Comparison of ENCODE assay signal across 26 mouse cellular contexts in genomic region chr2:44449471-44449870, GRCm38 (mm10).
A peak's percentile ranks its signal among the peaks of the same experiment; 100 is the strongest.
DNase-seq lines count a peak whose midpoint lies in the region; ATAC-seq and TF ChIP-seq lines count a peak whose summit lies in the region.
"Had no signal": no experiment of that assay in that cellular context is flagged by ENCODE, and none has a peak within 500 bp of the region (broad histone marks: within the 10 kb centered on the region; RNA-seq: fewer than 3 reads in every experiment).

No protein-coding gene starts in this region.

- no peaks in the 10 kb centered on the region for H3K9me3 ChIP-seq in forebrain, embryonic 11.5 days (ENCODE audit: control insufficient read depth, low read length)
- H3K9me3 ChIP-seq in forebrain, postnatal 0 days (ENCODE audit: low read length): no peaks in the 10 kb centered on the region
- no peaks in the 10 kb centered on the region for H3K9me3 ChIP-seq in hindbrain, embryonic 10.5 days
- H3K9me3 ChIP-seq in hindbrain, embryonic 13.5 days: no peaks in the 10 kb centered on the region
- H3K9me3 ChIP-seq in midbrain, embryonic 11.5 days (ENCODE audit: control insufficient read depth, low read length): no peaks in the 10 kb centered on the region
- no peaks in the 10 kb centered on the region for H3K9me3 ChIP-seq in midbrain, embryonic 15.5 days
- H3K9me3 ChIP-seq: forebrain, embryonic 10.5 days; G1E had no signal

- ATAC-seq in forebrain, embryonic 11.5 days (replicated peaks; ENCODE audit: low FRiP score): peak; percentile 87
- no peak for ATAC-seq in forebrain, postnatal 0 days
- ATAC-seq in hindbrain, embryonic 13.5 days (ENCODE audit: low FRiP score): no peak
- ATAC-seq in midbrain, embryonic 11.5 days (ENCODE audit: low FRiP score): peak; percentile 96
- no peak for ATAC-seq in midbrain, embryonic 15.5 days (replicated peaks)
- ATAC-seq in CD4-positive, CD25-positive, alpha-beta regulatory T cell, adult 4 months: no peak
- ATAC-seq: activated CD4-positive, CD25-positive, alpha-beta regulatory T cell, adult 4 months; hindbrain, postnatal 0 days; inflammation-experienced regulatory T-cells, adult 6 months; Patski had no signal

- H3K4me3 ChIP-seq in forebrain, embryonic 11.5 days (ENCODE audit: low read depth, low read length): no peak overlapping the region
- no peak overlapping the region for H3K4me3 ChIP-seq in forebrain, postnatal 0 days (ENCODE audit: low read depth, low read length)
- no peak overlapping the region for H3K4me3 ChIP-seq in hindbrain, embryonic 10.5 days
- no peak overlapping the region for H3K4me3 ChIP-seq in hindbrain, embryonic 13.5 days
- H3K4me3 ChIP-seq in midbrain, embryonic 11.5 days (ENCODE audit: low read depth, low read length): no peak overlapping the region
- no peak overlapping the region for H3K4me3 ChIP-seq in midbrain, embryonic 15.5 days
- H3K4me3 ChIP-seq: forebrain, embryonic 10.5 days; gastrocnemius, adult 2 months had no signal

- H3K9ac ChIP-seq in forebrain, embryonic 11.5 days (ENCODE audit: low read length): no peak overlapping the region
- no peak overlapping the region for H3K9ac ChIP-seq in forebrain, postnatal 0 days
- no peak overlapping the region for H3K9ac ChIP-seq in hindbrain, embryonic 13.5 days
- H3K9ac ChIP-seq in midbrain, embryonic 11.5 days (ENCODE audit: low read length): no peak overlapping the region
- H3K9ac ChIP-seq in midbrain, embryonic 15.5 days: no peak overlapping the region
- H3K9ac ChIP-seq: hindbrain, embryonic 14.5 days had no signal

- no peak overlapping the region for H3K4me2 ChIP-seq in forebrain, embryonic 11.5 days (ENCODE audit: low read depth, low read length, severe bottlenecking)
- H3K4me2 ChIP-seq in forebrain, postnatal 0 days (ENCODE audit: low read depth): no peak overlapping the region
- no peak overlapping the region for H3K4me2 ChIP-seq in hindbrain, embryonic 13.5 days
- no peak overlapping the region for H3K4me2 ChIP-seq in midbrain, embryonic 11.5 days
- no peak overlapping the region for H3K4me2 ChIP-seq in midbrain, embryonic 15.5 days
- H3K4me2 ChIP-seq: heart, embryonic 11.5 days; hindbrain, embryonic 14.5 days had no signal

- H3K27ac ChIP-seq in forebrain, embryonic 11.5 days (ENCODE audit: low read depth, low read length): no peak overlapping the region
- no peak overlapping the region for H3K27ac ChIP-seq in forebrain, postnatal 0 days (ENCODE audit: low read depth, low read length)
- H3K27ac ChIP-seq in hindbrain, embryonic 10.5 days: peak overlapping the region; percentile 16; the same call in 1 of the 2 replicates
- H3K27ac ChIP-seq in hindbrain, embryonic 13.5 days: no peak overlapping the region
- H3K27ac ChIP-seq in midbrain, embryonic 11.5 days (ENCODE audit: low read depth, low read length): no peak overlapping the region; the same call in 1 of the 2 replicates
- no peak overlapping the region for H3K27ac ChIP-seq in midbrain, embryonic 15.5 days
- H3K27ac ChIP-seq: forebrain, embryonic 10.5 days; gastrocnemius, adult 2 months; hindbrain, embryonic 14.5 days; hindbrain, postnatal 0 days had no signal

- no peak for TF ChIP-seq CTCF in forebrain, postnatal 0 days (IDR thresholded peaks at IDR 0.05; ENCODE audit: low read depth)

- no peak for DNase-seq in forebrain, embryonic 11.5 days (ENCODE audit: low spot score)
- DNase-seq in forebrain, postnatal 0 days: no peak
- DNase-seq in hindbrain, embryonic 10.5 days (ENCODE audit: low spot score): no peak
- no peak for DNase-seq in midbrain, embryonic 11.5 days (ENCODE audit: low spot score, missing footprints)
- peak; percentile 25 for DNase-seq in R1 (ENCODE audit: low read depth, low spot score)
- DNase-seq: adrenal gland, adult 8-10 months; adrenal gland, postnatal 25 days; cerebellum, adult 18-20 months; cerebellum, adult 9-10 months; cerebellum, postnatal 14 days; gastrocnemius, adult 2 months; gastrocnemius, postnatal 14 days; heart, adult 11 months; kidney, adult 11 months had no signal

- no peaks in the 10 kb centered on the region for H3K27me3 ChIP-seq in forebrain, embryonic 11.5 days (ENCODE audit: control insufficient read depth, insufficient read depth, low read length)
- H3K27me3 ChIP-seq in forebrain, postnatal 0 days (ENCODE audit: insufficient read depth, low read length): no peaks in the 10 kb centered on the region
- no peaks in the 10 kb centered on the region for H3K27me3 ChIP-seq in hindbrain, embryonic 10.5 days (ENCODE audit: insufficient read depth, poor library complexity, severe bottlenecking)
- no peaks in the 10 kb centered on the region for H3K27me3 ChIP-seq in hindbrain, embryonic 13.5 days
- H3K27me3 ChIP-seq in midbrain, embryonic 11.5 days (ENCODE audit: control insufficient read depth, insufficient read depth, low read length): no peaks in the 10 kb centered on the region
- H3K27me3 ChIP-seq in midbrain, embryonic 15.5 days (replicated peaks): no peaks in the 10 kb centered on the region
- H3K27me3 ChIP-seq: CH12.LX had no signal

- H3K36me3 ChIP-seq in forebrain, embryonic 11.5 days (ENCODE audit: control insufficient read depth, insufficient read depth, low read length): no peaks in the 10 kb centered on the region
- H3K36me3 ChIP-seq in forebrain, postnatal 0 days (ENCODE audit: insufficient read depth): no peaks in the 10 kb centered on the region
- H3K36me3 ChIP-seq in hindbrain, embryonic 10.5 days: no peaks in the 10 kb centered on the region
- no peaks in the 10 kb centered on the region for H3K36me3 ChIP-seq in hindbrain, embryonic 13.5 days
- H3K36me3 ChIP-seq in midbrain, embryonic 11.5 days (ENCODE audit: control insufficient read depth, insufficient read depth, low read length): no peaks in the 10 kb centered on the region
- no peaks in the 10 kb centered on the region for H3K36me3 ChIP-seq in midbrain, embryonic 15.5 days (replicated peaks)
- H3K36me3 ChIP-seq: forebrain, embryonic 10.5 days; G1E had no signal

- H3K4me1 ChIP-seq in forebrain, embryonic 11.5 days (replicated peaks; ENCODE audit: control insufficient read depth, insufficient read depth, low read length): peaks cover 5% of the 10 kb centered on the region; the same call in 1 of the 2 replicates
- no peaks in the 10 kb centered on the region for H3K4me1 ChIP-seq in forebrain, postnatal 0 days (ENCODE audit: insufficient read depth)
- peaks cover 11% of the 10 kb centered on the region for H3K4me1 ChIP-seq in hindbrain, embryonic 10.5 days (replicated peaks)
- H3K4me1 ChIP-seq in hindbrain, embryonic 13.5 days (replicated peaks): no peaks in the 10 kb centered on the region; the same call in 1 of the 2 replicates
- peaks cover 14% of the 10 kb centered on the region for H3K4me1 ChIP-seq in midbrain, embryonic 11.5 days (ENCODE audit: control insufficient read depth, insufficient read depth, low read length)
- no peaks in the 10 kb centered on the region for H3K4me1 ChIP-seq in midbrain, embryonic 15.5 days

Comparison
In these comparisons a context has a peak if more than half of its experiments do, and no peak if none do; other contexts are left out.
1. ATAC-seq: peak in forebrain, embryonic 11.5 days (single experiment) and midbrain, embryonic 11.5 days (single experiment); none in forebrain, postnatal 0 days (single experiment), hindbrain, embryonic 13.5 days (single experiment), midbrain, embryonic 15.5 days (single experiment) and CD4-positive, CD25-positive, alpha-beta regulatory T cell, adult 4 months (single experiment).